Mouse (Mus musculus) lung, postnatal 0 days (tissue): ENCODE results near the gene Sdccag8.

Source experiments
- CTCF ChIP-seq: IDR thresholded peaks from 2 replicates; pipeline ENCODE4 v1.5.1; 2016; ENCODE audit warnings: antibody characterized with exemption, mild to moderate bottlenecking
- EP300 ChIP-seq: IDR thresholded peaks from 2 replicates; pipeline ENCODE4 v1.6.1; 2016; ENCODE audit warnings: antibody characterized with exemption, mild to moderate bottlenecking, control low read depth

GRCm38 (mm10) chr1:176877756-176878155 is 63.3 kb downstream of the Sdccag8 start:
- TF ChIP-seq CTCF: peak; percentile 75
- TF ChIP-seq EP300: no peak
